Mouse (Mus musculus): ENCODE results near the gene Ttc23l. TPM values are rescaled to one million over a fixed set of nuclear protein-coding genes. Genes with fewer than 3 reads are reported as not detected.

Ttc23l gene
- total RNA-seq, 4 experiments from 2014 or later, result not detected

Other genes starting within 250 kb of the Ttc23l start
- not detected for gene Gm21973, start 233.3 kb downstream of the Ttc23l start, total RNA-seq (2022)
- not detected for gene Agxt2, start 200.1 kb downstream of the Ttc23l start, total RNA-seq (2022)
- gene Dnajc21, start 88.2 kb downstream of the Ttc23l start, total RNA-seq (2022), result 10 to 100 TPM; 66.7 to 76.1 (median 74.5) TPM
- gene Brix1, start 72.7 kb downstream of the Ttc23l start, total RNA-seq (2022), result 10 to 100 TPM; 14.5 to 17.0 (median 16.1) TPM
- gene Rad1, start 72.7 kb downstream of the Ttc23l start, total RNA-seq (2022), result 1 to 10 TPM; 3.9 to 7.2 (median 5.7) TPM
- 1 to 10 TPM; 3.8 to 6.1 (median 5.1) TPM for gene Rai14, start 156.0 kb upstream of the Ttc23l start, total RNA-seq (2022)

All from gastrocnemius, adult 8-10 months (tissue).